Mouse (Mus musculus) stomach, postnatal 0 days (tissue): ENCODE measurements around the gene Gm11937.

Experiments used
- CTCF ChIP-seq: IDR thresholded peaks from 2 replicates; pipeline ENCODE4 v1.5.1; 2016; ENCODE audit warnings: antibody characterized with exemption, low read depth, mild to moderate bottlenecking, moderate library complexity
- EP300 ChIP-seq: optimal IDR thresholded peaks from 2 replicates; pipeline ENCODE3; 2016; ENCODE audit warnings: antibody characterized with exemption

- TF ChIP-seq CTCF: no peak
- no peak for TF ChIP-seq EP300
Observed at GRCm38 (mm10) chr11:99659256-99659655, 49.3 kb upstream of the Gm11937 start.
